Mouse (Mus musculus) forebrain, embryonic 12.5 days (tissue): ENCODE measurements at regions not wholly inside any gene's neighbourhood (a gene's known extent, or its start where the extent isn't known, plus 50 kb on each side); places are given as distances from the start of the nearest gene placed in this dataset. TPM values are rescaled to one million over a fixed set of nuclear protein-coding genes. Genes with fewer than 3 reads are reported as not detected.

Source experiments
- ATAC-seq: fragments of 200-750 bp; cut with Nextera tagmentation; 2 replicates; pipeline ENCODE4 v1.8.0; 2017; ENCODE audit warnings: moderate TSS enrichment; ENCODE audit not compliant: low FRiP score
- H3K27ac ChIP-seq: fragments of 300-500 bp; sonication (generic); 2 replicates; pipeline ENCODE4 v1.5.1; 2016; ENCODE audit warnings: mild to moderate bottlenecking
- H3K27me3 ChIP-seq: fragments of 300-500 bp; sonication (generic); 2 replicates; pipeline ENCODE4 v1.6.1; 2016; ENCODE audit warnings: mild to moderate bottlenecking
- H3K36me3 ChIP-seq: fragments of 300-500 bp; sonication (generic); replicated peaks from 2 replicates; pipeline ENCODE4 v1.6.1; 2016; ENCODE audit warnings: mild to moderate bottlenecking
- H3K4me1 ChIP-seq: fragments of 300-500 bp; sonication (generic); 2 replicates; pipeline ENCODE4 v1.6.1; 2016
- H3K4me2 ChIP-seq: fragments of 300-500 bp; sonication (generic); 2 replicates; pipeline ENCODE4 v1.6.1; 2016; ENCODE audit warnings: mild to moderate bottlenecking, moderate library complexity
- H3K4me3 ChIP-seq: fragments of 300-500 bp; sonication (generic); replicated peaks from 2 replicates; pipeline ENCODE4 v1.5.1; 2016; ENCODE audit warnings: mild to moderate bottlenecking
- H3K9ac ChIP-seq: fragments of 300-500 bp; sonication (generic); 2 replicates; pipeline ENCODE4 v1.6.1; 2016; ENCODE audit warnings: mild to moderate bottlenecking
- H3K9me3 ChIP-seq: fragments of 300-500 bp; sonication (generic); 2 replicates; pipeline ENCODE4 v1.6.1; 2016
- whole genome bisulfite sequencing: fragments of 180-500 bp; shearing (Covaris S2); methylation state at CpG from one replicate; pipeline ENCODE4 v1.1.7; 2016; 5-methylcytosine and 5-hydroxymethylcytosine counted together
- microRNA-seq: library from miRNA; unstranded; fragments of <30 nt; microRNA quantifications from one replicate; pipeline ENCODE4, GENCODE M21; 2017

- H3K4me3 ChIP-seq, result no peak overlapping the region
- no peaks in the 10 kb centered on the region for H3K27me3 ChIP-seq
- no peak overlapping the region for H3K9ac ChIP-seq
- peaks cover 1% of the 10 kb centered on the region; the same call in 1 of the 2 replicates for H3K4me1 ChIP-seq
- 94% methylated on average over 4 of the region's 4 CpGs for WGBS
- no peak for ATAC-seq
- no peak overlapping the region for H3K27ac ChIP-seq
- H3K9me3 ChIP-seq, result no peaks in the 10 kb centered on the region
- H3K4me2 ChIP-seq, result no peak overlapping the region
- H3K36me3 ChIP-seq, result no peaks in the 10 kb centered on the region
These were observed 52.2 kb upstream of the Cxxc4 start for GRCm38 (mm10) chr3:134184042-134184441.

Small RNAs in the stretch of these regions (microRNA-seq; reads per million reads assigned to microRNA genes)
- gene Gm44361, result not detected
